ENCODE assay signal across 28 mouse cellular contexts in genomic region chr11:58117044-58117652, GRCm38 (mm10). TPM values are rescaled to one million over a fixed set of nuclear protein-coding genes. Genes with fewer than 3 reads are reported as not detected.
A peak's percentile ranks its signal among the peaks of the same experiment; 100 is the strongest.
DNase-seq lines count a peak whose midpoint lies in the region; ATAC-seq and TF ChIP-seq lines count a peak whose summit lies in the region.
"Had no signal": no experiment of that assay in that cellular context is flagged by ENCODE, and none has a peak within 500 bp of the region (broad histone marks: within the 10 kb centered on the region; RNA-seq: fewer than 3 reads in every experiment).

No protein-coding gene starts in this region.

- no peak overlapping the region for H3K27ac ChIP-seq in forebrain, postnatal 0 days (ENCODE audit: low read depth, low read length)
- no peak overlapping the region for H3K27ac ChIP-seq in forebrain, embryonic 12.5 days
- H3K27ac ChIP-seq in hindbrain, embryonic 15.5 days (replicated peaks), result no peak overlapping the region
- no peak overlapping the region for H3K27ac ChIP-seq in hindbrain, embryonic 10.5 days
- H3K27ac ChIP-seq: kidney, embryonic 15.5 days; limb, embryonic 10.5 days; midbrain, embryonic 12.5 days; neural tube, embryonic 12.5 days had no signal

- H3K9ac ChIP-seq in forebrain, postnatal 0 days, result no peak overlapping the region
- no peak overlapping the region for H3K9ac ChIP-seq in forebrain, embryonic 12.5 days
- no peak overlapping the region for H3K9ac ChIP-seq in hindbrain, embryonic 15.5 days
- H3K9ac ChIP-seq: kidney, embryonic 15.5 days; liver, postnatal 0 days; midbrain, embryonic 12.5 days; neural tube, embryonic 12.5 days had no signal

- ATAC-seq in forebrain, postnatal 0 days, result 0 out of 2 replicates have a peak, but pooled peaks have one; percentile 14
- ATAC-seq in forebrain, embryonic 12.5 days (ENCODE audit: low FRiP score), result no peak
- ATAC-seq in hindbrain, embryonic 15.5 days (ENCODE audit: low FRiP score, low read depth), result peak; percentile 74
- ATAC-seq in megakaryocyte, adult 5-6 weeks (ENCODE audit: poor library complexity, severe bottlenecking), result no peak
- ATAC-seq in erythroblast, adult 5-6 weeks (replicated peaks; ENCODE audit: low FRiP score, poor library complexity, severe bottlenecking), result 0 out of 2 replicates have a peak, but pooled peaks have one; percentile 13
- ATAC-seq: forebrain, embryonic 16.5 days; liver, postnatal 0 days; lung, postnatal 0 days had no signal

- no peaks in the 10 kb centered on the region for H3K9me3 ChIP-seq in forebrain, postnatal 0 days (ENCODE audit: low read length)
- H3K9me3 ChIP-seq in forebrain, embryonic 12.5 days, result no peaks in the 10 kb centered on the region
- no peaks in the 10 kb centered on the region for H3K9me3 ChIP-seq in hindbrain, embryonic 15.5 days
- H3K9me3 ChIP-seq in hindbrain, embryonic 10.5 days, result no peaks in the 10 kb centered on the region
- H3K9me3 ChIP-seq in megakaryocyte, embryonic 14.5 days, result no peaks in the 10 kb centered on the region
- H3K9me3 ChIP-seq: heart, embryonic 10.5 days; kidney, embryonic 15.5 days; limb, embryonic 10.5 days; midbrain, embryonic 12.5 days; neural tube, embryonic 12.5 days had no signal

- H3K4me1 ChIP-seq in forebrain, postnatal 0 days (ENCODE audit: insufficient read depth), result no peaks in the 10 kb centered on the region
- H3K4me1 ChIP-seq in forebrain, embryonic 12.5 days, result no peaks in the 10 kb centered on the region
- no peaks in the 10 kb centered on the region for H3K4me1 ChIP-seq in hindbrain, embryonic 15.5 days (replicated peaks)
- H3K4me1 ChIP-seq in hindbrain, embryonic 10.5 days (replicated peaks), result 0 out of 2 replicates have a peak, but pooled peaks cover 2% of the 10 kb centered on the region
- peaks cover 37% of the 10 kb centered on the region for H3K4me1 ChIP-seq in megakaryocyte, embryonic 14.5 days
- H3K4me1 ChIP-seq: kidney, embryonic 15.5 days; limb, embryonic 10.5 days; midbrain, embryonic 12.5 days; neural tube, embryonic 12.5 days had no signal

- peaks cover 84% of the 10 kb centered on the region for H3K36me3 ChIP-seq in forebrain, postnatal 0 days (ENCODE audit: insufficient read depth)
- H3K36me3 ChIP-seq in forebrain, embryonic 12.5 days (replicated peaks), result peaks cover 97% of the 10 kb centered on the region
- H3K36me3 ChIP-seq in hindbrain, embryonic 15.5 days, result peaks cover 74% of the 10 kb centered on the region
- peaks cover 100% of the 10 kb centered on the region for H3K36me3 ChIP-seq in hindbrain, embryonic 10.5 days
- H3K36me3 ChIP-seq in megakaryocyte, embryonic 14.5 days (replicated peaks; ENCODE audit: low read length), result peaks cover 91% of the 10 kb centered on the region

- no peaks in the 10 kb centered on the region for H3K27me3 ChIP-seq in forebrain, postnatal 0 days (ENCODE audit: insufficient read depth, low read length)
- no peaks in the 10 kb centered on the region for H3K27me3 ChIP-seq in forebrain, embryonic 12.5 days
- no peaks in the 10 kb centered on the region for H3K27me3 ChIP-seq in hindbrain, embryonic 15.5 days
- no peaks in the 10 kb centered on the region for H3K27me3 ChIP-seq in hindbrain, embryonic 10.5 days (ENCODE audit: insufficient read depth, poor library complexity, severe bottlenecking)
- H3K27me3 ChIP-seq in megakaryocyte, embryonic 14.5 days (replicated peaks), result no peaks in the 10 kb centered on the region
- H3K27me3 ChIP-seq: kidney, embryonic 15.5 days; midbrain, embryonic 12.5 days; neural tube, embryonic 12.5 days had no signal

- H3K4me3 ChIP-seq in forebrain, postnatal 0 days (ENCODE audit: low read depth, low read length), result no peak overlapping the region
- no peak overlapping the region for H3K4me3 ChIP-seq in forebrain, embryonic 12.5 days (replicated peaks)
- H3K4me3 ChIP-seq in hindbrain, embryonic 15.5 days, result no peak overlapping the region
- H3K4me3 ChIP-seq in hindbrain, embryonic 10.5 days, result no peak overlapping the region
- H3K4me3 ChIP-seq in megakaryocyte, embryonic 14.5 days (replicated peaks), result peak overlapping the region; percentile 70
- H3K4me3 ChIP-seq: heart, embryonic 10.5 days; kidney, embryonic 15.5 days; limb, embryonic 10.5 days; midbrain, embryonic 12.5 days; neural tube, embryonic 12.5 days had no signal

- no peak for DNase-seq in forebrain, postnatal 0 days
- no peak for DNase-seq in hindbrain, embryonic 10.5 days (ENCODE audit: low spot score)
- no peak for DNase-seq in cerebellum, postnatal 25 days
- DNase-seq: cerebellum, adult 8-10 months; heart, postnatal 36 days; kidney, postnatal 4 days; layer of hippocampus, adult 9-11 months; liver; liver, postnatal 0 days; right cerebral cortex, postnatal 25 days; spleen, adult 18-20 months had no signal

- no peak for TF ChIP-seq CTCF in forebrain, postnatal 0 days (IDR thresholded peaks at IDR 0.05; ENCODE audit: low read depth)

- no peak overlapping the region for H3K4me2 ChIP-seq in forebrain, postnatal 0 days (ENCODE audit: low read depth)
- no peak overlapping the region for H3K4me2 ChIP-seq in forebrain, embryonic 12.5 days
- no peak overlapping the region for H3K4me2 ChIP-seq in hindbrain, embryonic 15.5 days
- H3K4me2 ChIP-seq: kidney, embryonic 15.5 days; midbrain, embryonic 12.5 days; neural tube, embryonic 12.5 days had no signal

- WGBS in forebrain, postnatal 0 days, result 80% methylated on average over 10 of the region's 10 CpGs
- 88% methylated on average over 10 of the region's 10 CpGs for WGBS in forebrain, embryonic 12.5 days
- 85% methylated on average over 10 of the region's 10 CpGs for WGBS in hindbrain, embryonic 15.5 days
- 91% methylated on average over 10 of the region's 10 CpGs for WGBS in hindbrain, embryonic 10.5 days

RNA-seq across cellular contexts. Expression of gene Cnot8, which starts 13.2 kb away (rescaled TPM):
- 100 and 121 TPM in 2 replicates for total RNA-seq in forebrain, postnatal 0 days (2014; rRNA removed)
- polyA plus RNA-seq in forebrain, postnatal 0 days (2015; fragmentation: Nextera tagmentation; extraction: Ambion mirVana), result 107 and 114 TPM in 2 replicates
- 110 and 112 TPM in 2 replicates for polyA plus RNA-seq in forebrain, embryonic 12.5 days (2016; fragmentation: Nextera tagmentation; extraction: Ambion mirVana)
- polyA plus RNA-seq in hindbrain, embryonic 15.5 days (2015; fragmentation: Nextera tagmentation; extraction: Ambion mirVana), result 103 and 106 TPM in 2 replicates
- polyA plus RNA-seq in hindbrain, embryonic 10.5 days (2016; fragmentation: Nextera tagmentation; extraction: Ambion mirVana), result 103 and 106 TPM in 2 replicates
- polyA plus RNA-seq in megakaryocyte, embryonic 14.5 days (2012; ENCODE audit: insufficient read depth, low replicate concordance), result 1.1 and 3.5 TPM in 2 replicates
- 57.4 and 62.3 TPM in 2 replicates for total RNA-seq in megakaryocyte, adult 5-6 weeks (2015)
- 86.3 and 88.8 TPM in 2 replicates for total RNA-seq in megakaryocyte, adult 5-6 weeks (2017)
- 17.8 and 22.3 TPM in 2 replicates for total RNA-seq in erythroblast, adult 5-6 weeks (2015; ENCODE audit: low replicate concordance)
- total RNA-seq in erythroblast, adult 5-6 weeks (2017; ENCODE audit: low replicate concordance), result 24.5 and 26.5 TPM in 2 replicates

RNA-seq across cellular contexts. Expression of gene Gm12248, which starts 24.2 kb away (rescaled TPM):
- not detected in 2 replicates for total RNA-seq in forebrain, postnatal 0 days (2014; rRNA removed)
- polyA plus RNA-seq in forebrain, postnatal 0 days (2015; fragmentation: Nextera tagmentation; extraction: Ambion mirVana), result not detected in 2 replicates
- not detected in 2 replicates for polyA plus RNA-seq in forebrain, embryonic 12.5 days (2016; fragmentation: Nextera tagmentation; extraction: Ambion mirVana)
- polyA plus RNA-seq in hindbrain, embryonic 15.5 days (2015; fragmentation: Nextera tagmentation; extraction: Ambion mirVana), result 0.16 TPM in 1 of 2 replicates, not detected in the other
- polyA plus RNA-seq in hindbrain, embryonic 10.5 days (2016; fragmentation: Nextera tagmentation; extraction: Ambion mirVana), result 0.17 TPM in 1 of 2 replicates, not detected in the other
- not detected in 2 replicates for polyA plus RNA-seq in megakaryocyte, embryonic 14.5 days (2012; ENCODE audit: insufficient read depth, low replicate concordance)
- total RNA-seq in megakaryocyte, adult 5-6 weeks (2015), result not detected in 2 replicates
- not detected in 2 replicates for total RNA-seq in megakaryocyte, adult 5-6 weeks (2017)
- total RNA-seq in erythroblast, adult 5-6 weeks (2015; ENCODE audit: low replicate concordance), result not detected in 2 replicates
- not detected in 2 replicates for total RNA-seq in erythroblast, adult 5-6 weeks (2017; ENCODE audit: low replicate concordance)
- total RNA-seq: gastrocnemius, adult 18-20 months; heart, postnatal 36 days; left cerebral cortex, adult 8-10 months had no signal
- polyA plus RNA-seq: brain, embryonic 14.5 days; embryonic facial prominence, embryonic 14.5 days; forebrain, embryonic 16.5 days; heart, embryonic 10.5 days; limb, embryonic 10.5 days; liver, postnatal 0 days; midbrain, embryonic 12.5 days; neural tube, embryonic 12.5 days; urinary bladder, adult 2 months had no signal

RNA-seq across cellular contexts. Expression of gene Gemin5, which starts 51.2 kb away (rescaled TPM):
- 18.4 and 19.2 TPM in 2 replicates for total RNA-seq in forebrain, postnatal 0 days (2014; rRNA removed)
- polyA plus RNA-seq in forebrain, postnatal 0 days (2015; fragmentation: Nextera tagmentation; extraction: Ambion mirVana), result 6.2 and 9.1 TPM in 2 replicates
- polyA plus RNA-seq in forebrain, embryonic 12.5 days (2016; fragmentation: Nextera tagmentation; extraction: Ambion mirVana), result 20.2 and 23.5 TPM in 2 replicates
- 13.2 and 17.0 TPM in 2 replicates for polyA plus RNA-seq in hindbrain, embryonic 15.5 days (2015; fragmentation: Nextera tagmentation; extraction: Ambion mirVana)
- 27.0 and 31.8 TPM in 2 replicates for polyA plus RNA-seq in hindbrain, embryonic 10.5 days (2016; fragmentation: Nextera tagmentation; extraction: Ambion mirVana)
- 1.3 and 2.7 TPM in 2 replicates for polyA plus RNA-seq in megakaryocyte, embryonic 14.5 days (2012; ENCODE audit: insufficient read depth, low replicate concordance)
- 3.4 and 7.3 TPM in 2 replicates for total RNA-seq in megakaryocyte, adult 5-6 weeks (2015)
- 7.4 and 7.8 TPM in 2 replicates for total RNA-seq in megakaryocyte, adult 5-6 weeks (2017)
- 2.9 and 3.1 TPM in 2 replicates for total RNA-seq in erythroblast, adult 5-6 weeks (2015; ENCODE audit: low replicate concordance)
- 2.0 and 3.6 TPM in 2 replicates for total RNA-seq in erythroblast, adult 5-6 weeks (2017; ENCODE audit: low replicate concordance)

RNA-seq across cellular contexts. Expression of gene Mrpl22, which starts 54.3 kb away (rescaled TPM):
- total RNA-seq in forebrain, postnatal 0 days (2014; rRNA removed), result 39.4 and 70.9 TPM in 2 replicates
- 107 TPM in 2 replicates for polyA plus RNA-seq in forebrain, postnatal 0 days (2015; fragmentation: Nextera tagmentation; extraction: Ambion mirVana)
- 108 and 113 TPM in 2 replicates for polyA plus RNA-seq in forebrain, embryonic 12.5 days (2016; fragmentation: Nextera tagmentation; extraction: Ambion mirVana)
- polyA plus RNA-seq in hindbrain, embryonic 15.5 days (2015; fragmentation: Nextera tagmentation; extraction: Ambion mirVana), result 90.5 and 93.9 TPM in 2 replicates
- polyA plus RNA-seq in hindbrain, embryonic 10.5 days (2016; fragmentation: Nextera tagmentation; extraction: Ambion mirVana), result 140 TPM in 2 replicates
- 13.3 and 15.7 TPM in 2 replicates for polyA plus RNA-seq in megakaryocyte, embryonic 14.5 days (2012; ENCODE audit: insufficient read depth, low replicate concordance)
- total RNA-seq in megakaryocyte, adult 5-6 weeks (2015), result 45.0 and 47.8 TPM in 2 replicates
- total RNA-seq in megakaryocyte, adult 5-6 weeks (2017), result 29.6 and 31.8 TPM in 2 replicates
- total RNA-seq in erythroblast, adult 5-6 weeks (2015; ENCODE audit: low replicate concordance), result 24.0 and 27.7 TPM in 2 replicates
- total RNA-seq in erythroblast, adult 5-6 weeks (2017; ENCODE audit: low replicate concordance), result 7.5 and 16.2 TPM in 2 replicates

Comparison
In these comparisons a context has a peak if more than half of its experiments do, and no peak if none do; other contexts are left out.
1. ATAC-seq: peak in forebrain, postnatal 0 days (single experiment), hindbrain, embryonic 15.5 days (single experiment) and erythroblast, adult 5-6 weeks (single experiment); none in forebrain, embryonic 12.5 days (single experiment) and megakaryocyte, adult 5-6 weeks (single experiment).
2. RNA of gene Cnot8, which starts 13.2 kb away (polyA plus RNA-seq): 110 to 112 TPM in forebrain, embryonic 12.5 days, 107 to 114 TPM in forebrain, postnatal 0 days, 103 to 106 TPM in hindbrain, embryonic 15.5 days and 103 to 106 TPM in hindbrain, embryonic 10.5 days; 1.1 to 3.5 TPM in megakaryocyte, embryonic 14.5 days; every median in the first group is over 10 times any median in the second.